Mouse (Mus musculus): ENCODE results near the gene Ano9. TPM values are rescaled to one million over a fixed set of nuclear protein-coding genes. Genes with fewer than 3 reads are reported as not detected.
A peak's percentile ranks its signal among the peaks of the same experiment; 100 is the strongest.

Ano9 gene
- total and polyA plus RNA-seq, 3 experiments: 0.03 to 0.08 TPM; not detected in 1

DNA sequence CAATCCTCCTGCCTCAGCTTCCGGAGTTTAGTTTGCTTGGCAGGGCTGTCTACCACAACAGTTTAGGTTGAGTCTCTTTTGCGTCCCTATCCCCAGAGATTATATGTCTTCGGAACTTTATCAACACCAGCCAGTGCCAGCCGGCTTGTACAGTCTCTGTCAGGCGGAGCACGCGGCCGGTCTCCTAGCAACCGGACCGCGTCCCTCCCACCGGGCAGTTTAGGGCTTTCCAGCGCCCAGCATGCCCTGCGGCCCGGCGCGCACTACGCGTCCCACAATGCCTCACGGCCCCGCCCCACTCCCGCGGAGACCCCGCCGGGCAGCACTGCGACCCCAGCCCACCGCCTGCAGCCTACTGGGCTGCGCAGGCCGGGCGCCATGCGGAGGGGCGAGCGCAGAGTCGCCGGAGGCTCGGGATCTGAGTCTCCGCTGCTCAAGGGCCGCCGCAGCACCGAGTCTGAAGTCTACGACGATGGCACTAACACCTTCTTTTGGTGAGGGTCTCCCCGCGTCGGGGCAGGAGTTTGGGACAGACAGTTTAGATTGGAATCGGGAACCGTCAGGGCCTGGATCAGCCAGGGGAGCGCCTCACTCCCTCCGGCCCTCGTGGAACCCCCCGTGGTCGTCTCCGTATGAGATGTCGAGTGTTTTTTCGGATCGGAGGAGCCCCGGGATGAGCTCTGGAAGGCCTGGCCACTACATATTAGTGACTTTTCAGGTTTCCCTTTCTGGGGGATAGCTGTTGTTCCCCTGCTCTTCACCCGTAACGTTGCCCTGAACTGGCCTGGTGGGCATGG is 13.6 kb upstream of the Ano9 start (continued):
- TF ChIP-seq MAZ (IDR thresholded peaks at IDR 0.05; ENCODE audit: low read depth, low read length) (peak; percentile 78; the same call in 1 of the 2 replicates), MEF2A (IDR thresholded peaks at IDR 0.05; ENCODE audit: extremely low read depth, insufficient replicate concordance, low read depth, low read length, poor library complexity, severe bottlenecking) (no peak), EP300 (IDR thresholded peaks at IDR 0.05; ENCODE audit: low read depth in 1 of 2, low read length in 2 of 2) (peak in 1 of 2 experiments; percentile 79; a peak in 2 of 4 replicates), RAD21 (IDR thresholded peaks at IDR 0.05; ENCODE audit: low read depth, low read length) (no peak), ZKSCAN1 (IDR thresholded peaks at IDR 0.05; ENCODE audit: low read depth, low read length) (no peak), NELFE (IDR thresholded peaks at IDR 0.05; ENCODE audit: low read depth, low read length) (peak; percentile 56), TCF12 (IDR thresholded peaks at IDR 0.05; ENCODE audit: low read depth, low read length) (peak; percentile 67; the same call in 1 of the 2 replicates), MAX (IDR thresholded peaks at IDR 0.05; ENCODE audit: low read length) (peak; percentile 91), MAFK (IDR thresholded peaks at IDR 0.05; ENCODE audit: borderline replicate concordance, low read depth, low read length) (no peak), RCOR1 (IDR thresholded peaks at IDR 0.05; ENCODE audit: low read depth, low read length) (no peak), ZMIZ1 (IDR thresholded peaks at IDR 0.05; ENCODE audit: low read depth, low read length) (peak; percentile 41; the same call in 1 of the 2 replicates), GATA1 (IDR thresholded peaks at IDR 0.05; ENCODE audit: low read depth, low read length) (peak; percentile 81), SIN3A (IDR thresholded peaks at IDR 0.05; ENCODE audit: low read length) (peak; percentile 100), POLR2AphosphoS5 (IDR thresholded peaks at IDR 0.05; ENCODE audit: borderline replicate concordance, low read depth, low read length) (no peak), GABPA (IDR thresholded peaks at IDR 0.05; ENCODE audit: low read depth, low read length) (no peak), JUND (IDR thresholded peaks at IDR 0.05; ENCODE audit: low read depth, low read length) (no peak), HCFC1 (IDR thresholded peaks at IDR 0.05; ENCODE audit: low read depth, low read length) (peak; percentile 89), MXI1 (IDR thresholded peaks at IDR 0.05; ENCODE audit: low read depth, low read length) (peak; percentile 99), POLR2AphosphoS2 (IDR thresholded peaks at IDR 0.05; ENCODE audit: low read length) (no peak), ZNF384 (IDR thresholded peaks at IDR 0.05; ENCODE audit: low read depth, low read length) (no peak)

DNA sequence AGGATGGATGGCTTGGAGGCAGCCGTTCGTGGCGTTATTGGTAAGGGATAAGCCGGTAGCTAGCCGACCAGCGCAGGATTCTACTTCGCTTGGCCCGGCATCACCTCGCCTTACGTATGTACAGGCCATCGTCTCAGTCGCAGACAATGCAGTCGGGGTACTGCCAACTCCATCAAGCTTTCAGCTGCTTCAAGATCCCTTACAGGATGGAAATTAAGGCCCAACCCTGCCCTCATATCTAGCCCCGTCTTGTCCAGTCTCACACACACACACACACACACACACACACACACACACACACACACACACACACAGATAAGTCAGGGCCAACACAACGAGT is 5.9 kb upstream of the Ano9 start:
- Histone ChIP-seq H3K4me1 (ENCODE audit: control insufficient read depth in 1 of 2, insufficient read depth in 2 of 2, low read length in 2 of 2) (peaks cover 7 to 22% of the 10 kb centered on the region in 2 experiments), H3K27me3 (ENCODE audit: control insufficient read depth in 1 of 2, insufficient read depth in 2 of 2, low read length in 2 of 2) (no peaks in the 10 kb centered on the region), H3K9me3 (replicated peaks; ENCODE audit: insufficient read depth, low read length) (no peaks in the 10 kb centered on the region), H3K27ac (ENCODE audit: control insufficient read depth, low read depth, low read length) (no peak overlapping the region), H3K4me3 (ENCODE audit: control insufficient read depth in 1 of 2, insufficient read depth in 1 of 2, low read depth in 2 of 2, low read length in 2 of 2) (peak overlapping the region; percentile 84 to 99), H3K9ac (ENCODE audit: control insufficient read depth, low read depth, low read length, poor library complexity, severe bottlenecking) (peak overlapping the region; percentile 71), H3K36me3 (ENCODE audit: control insufficient read depth in 1 of 2, insufficient read depth in 2 of 2, low read length in 2 of 2) (peaks cover 0 to 23% of the 10 kb centered on the region in 2 experiments; a peak in 2 of 4 replicates), H3K79me2 (ENCODE audit: control insufficient read depth, insufficient read depth, low read length, poor library complexity) (no peaks in the 10 kb centered on the region)
- no peak for DNase-seq (ENCODE audit: low read depth, low spot score)
- TF ChIP-seq CHD1 (IDR thresholded peaks at IDR 0.05; ENCODE audit: low read depth, low read length): no peak
- TF ChIP-seq GATA1 (IDR thresholded peaks at IDR 0.05; ENCODE audit: low read depth, low read length): no peak
- no peak for TF ChIP-seq ELF1 (IDR thresholded peaks at IDR 0.05; ENCODE audit: low read depth, low read length)
- no peak for TF ChIP-seq EP300 (IDR thresholded peaks at IDR 0.05; ENCODE audit: low read depth in 1 of 2, low read length in 2 of 2)
- TF ChIP-seq JUND (IDR thresholded peaks at IDR 0.05; ENCODE audit: low read depth, low read length): no peak

All from MEL (cell line).